Mouse (Mus musculus) kidney, postnatal 0 days (tissue): ENCODE measurements at regions not wholly inside any gene's neighbourhood (a gene's known extent, or its start where the extent isn't known, plus 50 kb on each side); places are given as distances from the start of the nearest gene placed in this dataset.
A peak's percentile ranks its signal among the peaks of the same experiment; 100 is the strongest.

Source experiments
- ATAC-seq: fragments of 200-750 bp; cut with Nextera tagmentation; replicated peaks from 2 replicates; pipeline ENCODE4 v1.8.0; 2017; ENCODE audit warnings: low read depth, moderate number of reproducible peaks, moderate TSS enrichment, moderate library complexity; ENCODE audit not compliant: low FRiP score
- DNase-seq: peaks from one replicate; pipeline ENCODE4 v3.0.0-alpha.2; 2016; ENCODE audit warnings: low spot score
- H3K27ac ChIP-seq: fragments of 300-500 bp; sonication (generic); 2 replicates; pipeline ENCODE4 v1.5.1; 2014; ENCODE audit warnings: mild to moderate bottlenecking
- H3K27me3 ChIP-seq: fragments of 300-500 bp; sonication (generic); 2 replicates; pipeline ENCODE4 v1.6.1; 2014; ENCODE audit warnings: low read length, mixed read lengths; ENCODE audit not compliant: insufficient read depth
- H3K36me3 ChIP-seq: fragments of 300-500 bp; sonication (generic); 2 replicates; pipeline ENCODE4 v1.6.1; 2014; ENCODE audit warnings: low read length, mixed read lengths; ENCODE audit not compliant: insufficient read depth
- H3K4me1 ChIP-seq: fragments of 300-500 bp; sonication (generic); replicated peaks from 2 replicates; pipeline ENCODE4 v1.6.1; 2014; ENCODE audit warnings: antibody characterized with exemption, low read length, mixed read lengths; ENCODE audit not compliant: insufficient read depth
- H3K4me2 ChIP-seq: fragments of 300-500 bp; sonication (generic); 2 replicates; pipeline ENCODE4 v1.6.1; 2014; ENCODE audit warnings: mild to moderate bottlenecking, low read length, moderate library complexity, mixed read lengths
- H3K4me3 ChIP-seq: fragments of 300-500 bp; sonication (generic); replicated peaks from 2 replicates; pipeline ENCODE4 v1.5.1; 2014; ENCODE audit warnings: low read depth, low read length
- H3K9ac ChIP-seq: fragments of 300-500 bp; sonication (generic); 2 replicates; pipeline ENCODE4 v1.6.1; 2014; ENCODE audit warnings: low read depth, low read length
- H3K9me3 ChIP-seq: fragments of 300-500 bp; sonication (generic); replicated peaks from 2 replicates; pipeline ENCODE4 v1.6.1; 2016; ENCODE audit warnings: low read length, inconsistent platforms, mixed read lengths
- CTCF ChIP-seq: IDR thresholded peaks from 2 replicates; pipeline ENCODE4 v1.5.1; 2016; ENCODE audit warnings: antibody characterized with exemption, low read depth, mild to moderate bottlenecking, moderate library complexity
- WGBS: fragments of 180-500 bp; shearing (Covaris S2); extraction: QIAGEN DNeasy Blood & Tissue Kit; methylation state at CpG from one replicate; pipeline ENCODE4 v1.1.7; 2014; 5-methylcytosine and 5-hydroxymethylcytosine counted together

DNA sequence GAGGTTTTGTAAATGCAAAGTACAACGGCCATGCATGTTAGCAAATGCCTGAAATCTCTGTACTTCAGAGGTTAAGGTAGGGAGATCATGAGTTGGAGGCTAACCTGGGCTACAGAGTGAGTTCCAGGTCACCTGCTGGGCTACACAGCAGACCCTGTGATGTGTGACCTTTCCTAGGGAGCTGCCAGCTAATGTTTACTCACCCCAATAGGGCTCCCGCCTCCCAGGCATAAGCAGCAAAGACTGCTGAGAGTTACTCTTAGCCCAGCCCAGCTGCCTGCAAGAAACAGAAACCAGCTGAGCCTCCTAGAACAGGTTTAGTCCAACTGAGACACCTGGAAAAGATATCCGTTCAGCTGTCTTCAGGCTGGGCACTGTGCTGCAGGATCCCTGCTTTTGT, 169.8 kb upstream of the Ralgapa2 start:
- no peaks in the 10 kb centered on the region for H3K27me3 ChIP-seq
- peak; percentile 52; the same call in 1 of the 2 replicates for ATAC-seq

DNA sequence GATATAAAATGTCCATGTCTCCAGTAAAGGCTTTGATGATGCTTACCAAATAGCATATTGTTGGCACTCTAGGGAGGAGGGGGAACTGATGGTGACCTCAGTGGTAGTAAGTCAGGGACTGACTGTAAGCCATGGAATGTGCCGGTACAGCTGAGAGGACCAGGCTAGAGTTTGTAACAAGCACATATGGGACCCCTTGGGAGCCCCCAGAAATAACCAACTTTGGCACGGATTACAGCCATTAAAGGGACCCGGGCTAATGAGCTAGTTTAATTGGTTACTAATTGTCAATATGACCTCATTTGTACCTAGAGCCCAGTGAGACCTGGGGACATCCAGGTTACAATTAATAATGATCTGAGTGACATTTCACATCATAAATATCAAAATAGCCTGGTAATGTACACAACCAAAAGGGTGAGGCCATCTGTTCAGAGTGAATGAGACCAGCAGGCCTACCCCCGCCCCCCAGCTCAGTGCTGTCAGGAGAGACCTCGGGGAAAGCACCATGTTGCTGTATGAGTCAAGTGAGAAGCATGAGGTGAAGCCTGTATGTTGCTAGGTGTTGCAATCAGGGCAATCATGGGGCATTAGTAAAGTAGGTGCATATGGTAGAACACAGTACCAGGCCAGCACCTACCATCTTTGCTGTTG, 169.7 kb upstream of the Kiz start:
- no peak overlapping the region for H3K9ac ChIP-seq
- TF ChIP-seq CTCF = no peak
- H3K27me3 ChIP-seq = no peaks in the 10 kb centered on the region
- H3K36me3 ChIP-seq = no peaks in the 10 kb centered on the region
- H3K27ac ChIP-seq = no peak overlapping the region
- no peak for DNase-seq
- no peaks in the 10 kb centered on the region for H3K9me3 ChIP-seq
- WGBS = 64% methylated on average over 5 of the region's 5 CpGs
- ATAC-seq = 0 out of 2 replicates have a peak, but pooled peaks have one; percentile 17
- H3K4me1 ChIP-seq = no peaks in the 10 kb centered on the region
- H3K4me3 ChIP-seq = no peak overlapping the region
- no peak overlapping the region for H3K4me2 ChIP-seq

More for the DNA sequence above, 169.8 kb upstream of the Ralgapa2 start:
- no peak overlapping the region for H3K4me3 ChIP-seq
- H3K27ac ChIP-seq = no peak overlapping the region
- TF ChIP-seq CTCF = no peak
- no peak overlapping the region for H3K9ac ChIP-seq
- H3K36me3 ChIP-seq = no peaks in the 10 kb centered on the region
- WGBS = 47% methylated on average over 3 of the region's 3 CpGs
- no peak overlapping the region for H3K4me2 ChIP-seq
- no peaks in the 10 kb centered on the region for H3K9me3 ChIP-seq
- H3K4me1 ChIP-seq = no peaks in the 10 kb centered on the region
- DNase-seq = no peak

DNA sequence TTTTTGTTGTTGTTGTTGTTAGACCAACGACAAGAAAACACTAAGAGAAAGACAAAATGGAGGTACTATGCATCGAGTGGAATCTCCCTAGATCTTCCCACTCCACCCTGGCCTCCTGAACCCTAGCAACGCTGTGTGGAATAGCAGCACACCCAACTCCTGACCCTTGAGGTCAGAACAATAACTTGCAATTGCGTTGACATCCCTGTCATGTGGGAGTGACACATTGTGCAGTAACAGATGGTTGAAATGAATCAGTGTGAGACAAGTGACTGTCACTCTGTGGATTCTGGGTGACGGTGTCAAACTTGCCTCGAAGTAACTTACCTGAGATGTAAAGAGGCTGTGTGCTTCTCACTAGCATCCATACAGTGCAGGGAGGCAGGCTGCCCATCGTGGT, 167.1 kb upstream of the Kiz start:
- H3K4me2 ChIP-seq = no peak overlapping the region
- H3K4me3 ChIP-seq = no peak overlapping the region
- H3K36me3 ChIP-seq = no peaks in the 10 kb centered on the region
- ATAC-seq = no peak
- no peak overlapping the region for H3K9ac ChIP-seq
- H3K9me3 ChIP-seq = no peaks in the 10 kb centered on the region
- DNase-seq = no peak
- no peaks in the 10 kb centered on the region for H3K27me3 ChIP-seq
- TF ChIP-seq CTCF = no peak
- no peak overlapping the region for H3K27ac ChIP-seq
- no peaks in the 10 kb centered on the region for H3K4me1 ChIP-seq
- 67% methylated on average over 7 of the region's 7 CpGs for WGBS

DNA sequence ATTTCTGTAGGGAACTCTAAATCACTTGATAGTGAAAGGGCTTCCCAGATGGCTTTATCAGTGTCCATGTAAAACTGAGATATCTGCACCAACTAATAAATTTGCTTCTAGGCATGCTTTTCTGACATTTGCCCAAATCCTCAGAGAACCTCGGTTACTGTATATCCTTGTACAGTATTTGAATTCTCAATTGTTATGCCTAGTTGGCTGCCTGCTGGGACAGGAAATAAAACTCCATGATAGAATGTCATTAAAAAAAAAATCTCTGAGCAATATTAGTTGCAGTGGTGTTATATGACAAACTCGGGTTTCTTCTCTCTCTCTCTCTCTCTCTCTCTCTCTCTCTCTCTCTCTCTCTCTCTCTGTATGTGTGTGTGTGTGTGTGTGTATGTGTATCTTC, 162.2 kb upstream of the Kiz start:
- TF ChIP-seq CTCF = no peak
- Histone ChIP-seq H3K27me3 (no peaks in the 10 kb centered on the region), H3K4me3 (no peak overlapping the region), H3K4me2 (no peak overlapping the region), H3K9ac (no peak overlapping the region), H3K9me3 (no peaks in the 10 kb centered on the region), H3K36me3 (no peaks in the 10 kb centered on the region), H3K27ac (no peak overlapping the region), H3K4me1 (no peaks in the 10 kb centered on the region)
- DNase-seq (peak; percentile 4), ATAC-seq (no peak)
- 19% methylated on average over 2 of the region's 2 CpGs for WGBS

DNA sequence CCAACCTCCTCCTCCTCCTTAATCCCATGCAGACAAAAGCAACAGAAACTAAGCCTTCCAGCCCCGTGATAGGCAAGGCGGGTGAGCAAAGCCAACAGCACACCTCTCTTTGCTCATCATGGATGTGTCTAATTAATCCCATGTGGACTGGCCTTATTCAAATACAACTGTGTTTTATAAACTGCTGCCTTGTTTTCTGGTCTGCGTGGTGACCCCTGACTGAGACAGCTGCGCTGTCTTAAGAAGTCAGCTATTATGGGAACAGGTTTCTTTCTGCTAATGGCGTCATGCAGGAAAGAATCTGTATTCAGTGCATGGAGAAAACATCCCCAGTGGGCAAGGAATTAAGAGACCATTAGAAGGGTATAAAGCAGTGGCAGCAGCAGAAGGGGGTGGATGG, 161.6 kb upstream of the Kiz start:
- H3K9ac ChIP-seq = no peak overlapping the region
- ATAC-seq (no peak), DNase-seq (no peak)
- H3K4me3 ChIP-seq = no peak overlapping the region
- H3K36me3 ChIP-seq = no peaks in the 10 kb centered on the region
- H3K4me1 ChIP-seq = no peaks in the 10 kb centered on the region
- no peak overlapping the region for H3K4me2 ChIP-seq
- TF ChIP-seq CTCF = no peak
- no peaks in the 10 kb centered on the region for H3K27me3 ChIP-seq
- WGBS = 58% methylated on average over 5 of the region's 5 CpGs
- no peaks in the 10 kb centered on the region for H3K9me3 ChIP-seq
- H3K27ac ChIP-seq = no peak overlapping the region

DNA sequence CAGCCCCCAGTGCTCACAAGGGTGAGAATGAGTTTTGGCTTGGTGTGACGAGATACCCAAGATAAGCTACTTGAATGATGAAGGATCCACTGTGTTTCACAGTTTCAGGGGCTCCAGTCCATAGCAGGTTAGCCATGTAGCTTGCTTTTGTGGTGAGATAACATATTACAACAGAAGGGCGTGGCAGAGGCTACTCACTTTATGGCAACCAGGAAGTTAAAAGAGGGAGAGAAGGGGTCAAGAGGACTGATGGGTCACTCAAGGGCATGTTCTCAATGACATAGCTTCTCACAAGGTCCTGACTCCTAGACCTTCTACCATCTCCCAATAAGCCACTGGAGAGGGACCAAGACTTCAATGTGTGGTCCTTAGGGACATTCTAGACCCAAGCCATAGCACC, 159.4 kb upstream of the Kiz start:
- H3K4me2 ChIP-seq = no peak overlapping the region
- DNase-seq = no peak
- H3K27me3 ChIP-seq = no peaks in the 10 kb centered on the region
- no peak overlapping the region for H3K27ac ChIP-seq
- H3K36me3 ChIP-seq = no peaks in the 10 kb centered on the region
- no peak overlapping the region for H3K9ac ChIP-seq
- H3K9me3 ChIP-seq = no peaks in the 10 kb centered on the region
- ATAC-seq = no peak
- H3K4me3 ChIP-seq = no peak overlapping the region
- no peak for TF ChIP-seq CTCF
- no peaks in the 10 kb centered on the region for H3K4me1 ChIP-seq
- WGBS = 84% methylated on average over 2 of the region's 2 CpGs

DNA sequence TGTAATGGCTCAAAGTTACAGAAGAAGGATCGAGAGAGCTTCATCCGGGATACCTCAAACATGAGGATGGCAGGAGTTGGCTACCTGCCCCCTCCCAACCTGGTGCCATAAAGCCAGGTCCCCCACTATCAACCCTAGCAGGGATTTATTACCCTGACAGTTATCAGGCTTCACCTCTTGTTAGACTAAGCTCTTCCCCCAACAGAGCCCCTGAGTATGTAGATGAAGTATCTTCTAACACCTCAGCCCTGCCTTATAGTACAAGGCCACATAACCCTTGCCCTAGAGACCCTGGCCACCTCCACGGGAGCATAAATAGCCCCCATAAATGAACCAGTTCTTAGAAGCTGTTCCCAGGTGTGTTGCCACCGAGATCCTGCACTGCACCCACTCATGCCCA, 158.9 kb upstream of the Kiz start:
- Histone ChIP-seq H3K36me3 (no peaks in the 10 kb centered on the region), H3K4me3 (no peak overlapping the region), H3K9me3 (no peaks in the 10 kb centered on the region), H3K27me3 (no peaks in the 10 kb centered on the region), H3K9ac (no peak overlapping the region), H3K27ac (no peak overlapping the region), H3K4me1 (no peaks in the 10 kb centered on the region), H3K4me2 (no peak overlapping the region)
- TF ChIP-seq CTCF = no peak
- ATAC-seq = no peak
- 69% methylated on average over 4 of the region's 4 CpGs for WGBS
- no peak for DNase-seq
